Mouse (Mus musculus): ENCODE results near the gene RPS10-NUDT3. TPM values are rescaled to one million over a fixed set of nuclear protein-coding genes. Genes with fewer than 3 reads are reported as not detected.
A peak's percentile ranks its signal among the peaks of the same experiment; 100 is the strongest.
"Not testable (repeated sequence)": the region's sequence is repeated elsewhere in the genome, so short reads cannot be mapped to it uniquely, and the experiment has no call there.

RPS10-NUDT3 gene
- polyA plus RNA-seq, 1 experiment from 2014 or later: not detected

DNA sequence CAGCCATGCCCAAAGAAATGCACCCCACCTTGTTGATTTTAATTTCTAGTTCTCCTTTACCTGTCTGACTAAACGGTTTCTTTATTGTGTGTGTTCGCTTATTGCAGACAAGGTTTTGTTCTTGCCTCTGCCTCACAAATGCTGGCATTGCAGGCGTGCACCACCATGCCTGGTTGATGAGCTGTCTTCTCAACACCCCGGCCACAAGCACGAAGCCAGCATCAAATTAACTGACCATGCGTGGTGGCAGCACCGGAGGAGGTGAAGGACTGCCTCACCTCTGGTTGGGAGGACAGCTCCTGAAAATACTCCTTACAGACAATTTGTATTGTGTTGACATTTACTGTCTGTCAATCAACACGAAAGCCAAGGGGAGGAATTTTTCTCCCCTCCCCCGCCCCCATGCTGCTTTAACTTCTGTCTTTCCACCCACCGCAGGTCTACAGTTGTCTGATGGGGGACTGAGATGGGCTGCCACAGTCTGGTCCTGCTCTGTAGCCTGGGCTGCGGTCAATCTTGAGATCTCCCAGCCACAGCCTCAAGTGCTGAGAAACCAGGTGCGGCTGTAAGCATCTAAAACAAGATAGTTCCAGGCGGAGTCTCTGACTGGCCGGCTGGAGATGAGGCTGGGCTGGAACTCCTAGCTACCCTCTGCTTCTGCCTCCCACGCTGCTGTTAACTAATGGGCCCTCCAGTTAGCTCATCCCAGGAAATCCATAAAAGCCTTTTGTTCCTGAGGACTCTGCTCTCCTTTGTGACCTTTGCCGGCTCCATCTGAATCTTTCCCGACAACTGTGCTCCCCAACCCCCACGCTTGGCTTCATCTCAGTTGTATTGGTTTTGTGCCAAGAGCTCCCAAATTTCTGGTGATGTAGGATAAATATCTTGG is 1.4 kb upstream of the RPS10-NUDT3 start, which contains the start of gene Rps10:
Gene Rps10, minus strand, starts transcription at position 538 of the 889 bp plus-strand sequence.
- Histone ChIP-seq H3K27ac (ENCODE audit: low read depth, low read length) (0 out of 2 replicates have a peak within 1 kb of the TSS, but pooled peaks have one; percentile 24), H3K4me1 (replicated peaks; ENCODE audit: control insufficient read depth, insufficient read depth, low read length) (peaks cover 10% of the 10 kb centered on the region), H3K27me3 (ENCODE audit: control insufficient read depth, insufficient read depth, low read length) (no peaks in the 10 kb centered on the region), H3K9ac (ENCODE audit: low read depth, low read length) (no peak within 1 kb of the TSS), H3K9me3 (ENCODE audit: control insufficient read depth, low read length) (no peaks in the 10 kb centered on the region), H3K4me3 (ENCODE audit: low read depth, low read length) (peak within 1 kb of the TSS; percentile 88), H3K36me3 (ENCODE audit: control insufficient read depth, insufficient read depth, low read length) (peaks cover 10% of the 10 kb centered on the region; the same call in 1 of the 2 replicates), H3K4me2 (replicated peaks; ENCODE audit: low read depth, low read length) (peak within 1 kb of the TSS; percentile 28; the same call in 1 of the 2 replicates)
- 32% methylated on average over 18 of the region's 18 CpGs for WGBS
- DNase-seq (ENCODE audit: low spot score): no peak
- ATAC-seq (ENCODE audit: low FRiP score): no peak

DNA sequence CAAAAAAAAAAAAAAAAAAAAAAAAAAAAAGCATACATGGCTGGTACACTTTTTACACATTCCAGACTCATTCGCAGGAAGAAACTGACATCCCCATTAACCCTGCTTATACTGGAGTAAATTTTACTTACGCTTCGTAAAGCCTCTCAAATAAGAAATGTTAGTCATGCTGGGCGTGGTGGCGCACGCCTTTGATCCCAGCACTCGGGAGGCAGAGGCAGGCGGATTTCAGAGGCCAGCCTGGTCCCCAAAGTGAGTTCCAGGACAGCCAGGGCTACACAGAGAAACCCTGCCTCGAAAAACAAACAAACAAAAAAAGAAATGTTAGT is 517 bp upstream of the RPS10-NUDT3 start:
- H3K4me3 ChIP-seq (ENCODE audit: low read depth, low read length): peak overlapping the region; percentile 88
- WGBS: 53% methylated on average over 9 of the region's 9 CpGs
- peak overlapping the region; percentile 52; the same call in 1 of the 2 replicates for H3K9ac ChIP-seq (ENCODE audit: low read depth, low read length)
- ATAC-seq (ENCODE audit: low FRiP score): peak; percentile 23; the same call in 1 of the 2 replicates
- H3K9me3 ChIP-seq (ENCODE audit: control insufficient read depth, low read length); H3K27me3 ChIP-seq (ENCODE audit: control insufficient read depth, insufficient read depth, low read length); DNase-seq (ENCODE audit: low spot score); H3K4me1 ChIP-seq (replicated peaks; ENCODE audit: control insufficient read depth, insufficient read depth, low read length): not testable (repeated sequence)
- H3K4me2 ChIP-seq (replicated peaks; ENCODE audit: low read depth, low read length): peak overlapping the region; percentile 28
- H3K36me3 ChIP-seq (ENCODE audit: control insufficient read depth, insufficient read depth, low read length): peaks cover 15% of the 10 kb centered on the region; the same call in 1 of the 2 replicates
- peak overlapping the region; percentile 71; the same call in 1 of the 2 replicates for H3K27ac ChIP-seq (ENCODE audit: low read depth, low read length)

DNA sequence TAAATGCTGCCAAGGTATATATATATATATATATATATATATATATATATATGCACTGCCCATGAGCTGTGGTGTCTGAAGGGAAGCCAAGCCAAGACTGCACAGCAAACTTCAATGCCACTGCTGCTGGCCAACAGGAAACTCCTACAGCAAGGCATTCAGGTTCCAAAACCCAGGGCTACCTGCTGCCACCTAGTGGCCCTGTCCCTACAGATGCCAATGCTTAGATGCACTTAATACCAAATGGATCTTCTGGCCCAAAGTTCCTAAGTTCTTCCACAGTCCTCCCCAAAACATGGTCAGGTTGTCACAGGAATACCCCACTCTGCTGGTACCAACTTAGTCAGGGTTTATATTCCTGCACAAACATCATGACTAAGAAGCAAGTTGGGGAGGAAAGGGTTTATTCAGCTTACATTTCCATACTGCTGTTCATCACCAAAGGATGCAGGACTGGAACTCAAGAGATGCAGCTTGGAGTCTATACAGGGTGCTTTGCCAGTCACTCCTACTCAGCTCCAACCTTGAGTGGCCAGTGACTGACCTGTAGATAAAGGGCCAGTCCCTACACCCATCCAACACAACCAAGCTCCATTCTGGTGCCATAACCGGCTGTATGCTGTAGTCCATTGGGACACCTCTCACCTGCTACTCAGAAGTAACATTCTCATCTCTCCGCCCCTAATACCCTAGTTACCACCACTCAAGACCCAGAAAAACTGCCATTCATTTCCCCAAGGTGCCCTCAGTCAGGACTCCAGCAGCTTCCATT is 5.6 kb downstream of the RPS10-NUDT3 start:
- H3K27me3 ChIP-seq (ENCODE audit: control insufficient read depth, insufficient read depth, low read length): no peaks in the 10 kb centered on the region
- H3K4me1 ChIP-seq (replicated peaks; ENCODE audit: control insufficient read depth, insufficient read depth, low read length): peaks cover 7% of the 10 kb centered on the region
- H3K27ac ChIP-seq (ENCODE audit: low read depth, low read length): no peak overlapping the region
- ATAC-seq (ENCODE audit: low FRiP score) (no peak), DNase-seq (ENCODE audit: low spot score) (peak; percentile 89)
- H3K9me3 ChIP-seq (ENCODE audit: control insufficient read depth, low read length): no peaks in the 10 kb centered on the region
- H3K4me3 ChIP-seq (ENCODE audit: low read depth, low read length): no peak overlapping the region
- peaks cover 15% of the 10 kb centered on the region; the same call in 1 of the 2 replicates for H3K36me3 ChIP-seq (ENCODE audit: control insufficient read depth, insufficient read depth, low read length)
- WGBS: 71% methylated on average over 2 of the region's 2 CpGs
- H3K4me2 ChIP-seq (replicated peaks; ENCODE audit: low read depth, low read length): no peak overlapping the region
- H3K9ac ChIP-seq (ENCODE audit: low read depth, low read length): no peak overlapping the region

DNA sequence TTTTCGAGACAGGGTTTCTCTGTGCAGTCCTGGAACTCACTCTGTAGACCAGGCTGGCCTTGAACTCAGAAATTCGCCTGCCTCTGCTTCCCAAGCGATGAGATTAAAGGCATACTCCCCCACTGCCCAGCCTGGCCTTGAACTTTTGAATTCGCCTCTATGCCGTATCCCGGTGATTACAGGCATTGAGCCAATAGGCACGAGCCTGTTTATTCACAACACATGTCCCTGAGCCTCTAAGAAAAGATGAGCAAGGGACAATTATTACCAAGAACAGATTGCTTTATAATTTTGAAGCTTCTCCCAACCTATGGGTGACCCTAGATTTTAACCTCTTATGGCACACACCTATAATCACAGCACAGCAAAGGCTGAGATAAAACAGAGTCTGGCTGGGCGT is 6.6 kb downstream of the RPS10-NUDT3 start:
- Histone ChIP-seq H3K27ac (ENCODE audit: low read depth, low read length) (no peak overlapping the region), H3K4me3 (ENCODE audit: low read depth, low read length) (no peak overlapping the region), H3K4me2 (replicated peaks; ENCODE audit: low read depth, low read length) (no peak overlapping the region), H3K9ac (ENCODE audit: low read depth, low read length) (no peak overlapping the region), H3K36me3 (ENCODE audit: control insufficient read depth, insufficient read depth, low read length) (peaks cover 15% of the 10 kb centered on the region; the same call in 1 of the 2 replicates), H3K9me3 (ENCODE audit: control insufficient read depth, low read length) (no peaks in the 10 kb centered on the region), H3K4me1 (replicated peaks; ENCODE audit: control insufficient read depth, insufficient read depth, low read length) (peaks cover 3% of the 10 kb centered on the region), H3K27me3 (ENCODE audit: control insufficient read depth, insufficient read depth, low read length) (no peaks in the 10 kb centered on the region)
- 90% methylated on average over 8 of the region's 8 CpGs for WGBS
- DNase-seq (ENCODE audit: low spot score): no peak
- no peak for ATAC-seq (ENCODE audit: low FRiP score)

DNA sequence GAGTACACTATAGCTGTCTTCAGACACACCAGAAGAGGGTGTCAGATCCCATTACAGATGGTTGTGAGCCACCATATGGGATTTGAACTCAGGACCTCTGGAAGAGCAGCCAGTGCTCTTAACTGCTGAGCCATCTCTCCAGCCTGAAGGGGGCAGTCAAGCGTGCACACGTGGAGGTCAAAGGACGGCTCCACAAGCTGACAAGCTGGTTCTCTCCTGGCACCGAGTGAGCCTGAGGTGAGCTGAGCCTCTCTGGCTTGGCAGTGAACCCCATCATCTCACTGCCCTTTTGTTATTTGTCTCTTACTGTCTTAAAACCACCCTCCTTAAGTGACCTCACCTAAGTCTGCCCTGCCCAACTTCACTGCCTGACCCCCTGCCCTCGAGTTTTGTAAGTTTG is 7.6 kb downstream of the RPS10-NUDT3 start:
- H3K27ac ChIP-seq (ENCODE audit: low read depth, low read length): no peak overlapping the region
- no peaks in the 10 kb centered on the region for H3K9me3 ChIP-seq (ENCODE audit: control insufficient read depth, low read length)
- 44% methylated on average over 5 of the region's 5 CpGs for WGBS
- H3K36me3 ChIP-seq (ENCODE audit: control insufficient read depth, insufficient read depth, low read length): peaks cover 14% of the 10 kb centered on the region; the same call in 1 of the 2 replicates
- no peak overlapping the region for H3K4me3 ChIP-seq (ENCODE audit: low read depth, low read length)
- H3K4me2 ChIP-seq (replicated peaks; ENCODE audit: low read depth, low read length): no peak overlapping the region
- H3K27me3 ChIP-seq (ENCODE audit: control insufficient read depth, insufficient read depth, low read length): no peaks in the 10 kb centered on the region
- no peak overlapping the region for H3K9ac ChIP-seq (ENCODE audit: low read depth, low read length)
- DNase-seq (ENCODE audit: low spot score) (no peak), ATAC-seq (ENCODE audit: low FRiP score) (no peak)
- no peaks in the 10 kb centered on the region; the same call in 1 of the 2 replicates for H3K4me1 ChIP-seq (replicated peaks; ENCODE audit: control insufficient read depth, insufficient read depth, low read length)

DNA sequence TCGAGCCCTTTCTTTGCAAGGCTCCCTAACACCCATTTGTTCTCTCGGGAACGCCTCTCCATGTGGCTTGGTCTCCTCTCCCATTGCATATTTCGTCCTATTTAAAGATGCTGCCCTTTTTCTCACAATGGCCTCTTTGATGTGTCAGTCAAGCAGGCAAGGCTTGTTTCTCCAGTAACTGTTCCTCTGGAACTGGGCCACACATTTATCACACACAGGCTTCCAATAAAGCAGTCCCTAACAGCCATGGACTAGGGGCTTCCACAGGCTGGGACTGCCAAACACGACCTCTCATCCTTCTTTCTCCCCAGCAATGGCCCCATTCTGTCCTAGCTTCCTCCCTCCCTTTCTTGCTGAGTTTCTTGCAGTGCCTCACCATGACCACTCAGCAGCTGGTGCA is 8.3 kb downstream of the RPS10-NUDT3 start:
- H3K9ac ChIP-seq (ENCODE audit: low read depth, low read length): no peak overlapping the region

DNA sequence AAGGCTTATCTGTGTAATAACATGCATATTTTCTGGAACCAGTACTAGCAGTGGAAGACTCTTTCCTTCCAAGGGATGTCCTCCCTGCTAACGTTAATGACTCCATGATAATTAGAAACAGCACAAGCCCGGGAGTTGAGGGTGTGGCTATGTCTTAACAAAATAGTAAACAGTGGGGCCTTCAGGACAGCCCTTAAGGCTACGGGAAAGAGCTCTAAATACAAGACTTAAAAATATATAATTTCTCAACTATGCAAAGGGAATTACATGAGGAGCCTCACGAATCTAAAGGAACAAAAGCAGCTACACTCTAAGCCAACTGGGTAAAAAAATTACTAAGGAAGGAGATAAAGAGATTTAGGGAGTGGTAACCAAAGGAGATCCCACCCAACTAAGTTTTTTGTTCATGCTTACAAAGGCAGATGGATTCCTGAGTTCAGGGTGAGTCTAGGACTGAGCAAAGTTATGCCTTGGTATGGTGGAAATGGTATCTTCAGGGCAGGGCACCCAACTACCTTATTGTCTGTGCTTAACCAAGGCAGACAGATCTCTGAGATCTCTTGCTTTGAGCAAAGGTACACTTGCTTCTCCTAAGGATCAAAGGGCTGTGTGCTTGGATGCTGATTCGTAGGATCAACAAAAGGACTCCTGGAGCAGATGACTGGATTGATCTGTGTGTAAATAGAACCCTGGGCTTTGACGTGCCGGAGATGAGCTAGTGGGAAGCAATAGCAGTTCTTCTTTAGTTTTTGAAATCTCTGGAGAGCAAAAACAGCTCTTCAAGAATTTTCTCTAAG is 9.4 kb downstream of the RPS10-NUDT3 start:
- no peak overlapping the region for H3K27ac ChIP-seq (ENCODE audit: low read depth, low read length)

More for the DNA sequence above, 8.3 kb downstream of the RPS10-NUDT3 start:
- H3K27ac ChIP-seq (ENCODE audit: low read depth, low read length): no peak overlapping the region
- H3K4me2 ChIP-seq (replicated peaks; ENCODE audit: low read depth, low read length): no peak overlapping the region
- WGBS: 19% methylated on average over 5 of the region's 5 CpGs
- H3K9me3 ChIP-seq (ENCODE audit: control insufficient read depth, low read length): no peaks in the 10 kb centered on the region
- peaks cover 6% of the 10 kb centered on the region; the same call in 1 of the 2 replicates for H3K36me3 ChIP-seq (ENCODE audit: control insufficient read depth, insufficient read depth, low read length)
- DNase-seq (ENCODE audit: low spot score): peak; percentile 54
- H3K4me3 ChIP-seq (ENCODE audit: low read depth, low read length): no peak overlapping the region
- no peak for ATAC-seq (ENCODE audit: low FRiP score)
- no peaks in the 10 kb centered on the region; the same call in 1 of the 2 replicates for H3K4me1 ChIP-seq (replicated peaks; ENCODE audit: control insufficient read depth, insufficient read depth, low read length)
- no peaks in the 10 kb centered on the region for H3K27me3 ChIP-seq (ENCODE audit: control insufficient read depth, insufficient read depth, low read length)

More for the DNA sequence above, 9.4 kb downstream of the RPS10-NUDT3 start:
- no peak overlapping the region for H3K9ac ChIP-seq (ENCODE audit: low read depth, low read length)
- H3K4me3 ChIP-seq (ENCODE audit: low read depth, low read length): no peak overlapping the region
- 40% methylated on average over 7 of the region's 7 CpGs for WGBS
- DNase-seq (ENCODE audit: low spot score) (no peak), ATAC-seq (ENCODE audit: low FRiP score) (no peak)
- no peak overlapping the region for H3K4me2 ChIP-seq (replicated peaks; ENCODE audit: low read depth, low read length)
- no peaks in the 10 kb centered on the region for H3K27me3 ChIP-seq (ENCODE audit: control insufficient read depth, insufficient read depth, low read length)
- no peaks in the 10 kb centered on the region for H3K9me3 ChIP-seq (ENCODE audit: control insufficient read depth, low read length)
- no peaks in the 10 kb centered on the region for H3K36me3 ChIP-seq (ENCODE audit: control insufficient read depth, insufficient read depth, low read length)
- H3K4me1 ChIP-seq (replicated peaks; ENCODE audit: control insufficient read depth, insufficient read depth, low read length): peaks cover 4% of the 10 kb centered on the region; the same call in 1 of the 2 replicates
